Mouse (Mus musculus): ENCODE measurements around the gene Plcb3. TPM values are rescaled to one million over a fixed set of nuclear protein-coding genes. Genes with fewer than 3 reads are reported as not detected.
"Not testable (repeated sequence)": the region's sequence is repeated elsewhere in the genome, so short reads cannot be mapped to it uniquely, and the experiment has no call there.

Plcb3 gene
- polyA plus RNA-seq, 1 experiment from 2014 or later, result 40.0 TPM

DNA sequence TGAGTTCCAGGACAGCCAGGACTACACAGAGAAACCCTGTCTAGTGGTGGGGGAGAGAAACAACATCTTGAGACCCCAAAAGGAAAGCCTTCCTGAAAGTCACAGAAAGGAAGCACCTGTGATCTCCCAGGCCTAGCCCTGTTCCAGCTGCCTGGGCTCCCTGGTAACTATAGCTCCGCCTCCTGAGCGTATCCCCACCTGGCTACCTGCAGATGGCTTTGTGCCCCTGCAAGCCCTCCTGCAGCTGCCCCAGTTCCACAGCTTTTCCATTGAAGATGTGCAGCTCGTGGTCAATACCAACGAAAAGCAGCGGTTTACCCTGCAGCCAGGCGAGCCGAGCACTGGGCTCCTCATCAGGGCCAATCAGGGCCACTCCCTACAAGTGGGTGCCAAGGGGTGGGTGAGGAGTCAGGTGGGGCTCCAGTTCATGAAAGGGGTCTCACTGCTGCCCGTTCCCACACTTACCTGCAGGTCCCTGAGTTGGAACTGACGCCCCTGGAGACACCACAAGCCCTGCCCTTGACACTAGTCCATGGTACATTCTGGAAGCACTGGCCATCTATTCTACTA is 21.5 kb upstream of the Plcb3 start:
- ATAC-seq (ENCODE audit: low FRiP score, low read depth), result no peak
- Histone ChIP-seq H3K4me1 (peaks cover 34% of the 10 kb centered on the region), H3K4me2 (replicated peaks) (no peak overlapping the region), H3K27ac (no peak overlapping the region), H3K9ac (0 out of 2 replicates have a peak overlapping the region, but pooled peaks have one; percentile 25), H3K36me3 (peaks cover 28% of the 10 kb centered on the region), H3K9me3 (no peaks in the 10 kb centered on the region), H3K27me3 (no peaks in the 10 kb centered on the region), H3K4me3 (no peak overlapping the region)
- WGBS, result 87% methylated on average over 9 of the region's 9 CpGs

GRCm38 (mm10) chr19:6996006-6996405 is 19.7 kb upstream of the Plcb3 start, which contains the start of the genes Nudt22 and Trpt1:
Gene Nudt22 (minus strand): TSS chr19:6996117.
Gene Trpt1 (plus strand): TSS chr19:6996131.
- Histone ChIP-seq H3K4me3 (peak within 1 kb of the TSS; percentile 65), H3K27me3 (no peaks in the 10 kb centered on the region), H3K9ac (peak within 1 kb of the TSS; percentile 77), H3K27ac (peak within 1 kb of the TSS; percentile 65), H3K9me3 (no peaks in the 10 kb centered on the region), H3K4me2 (replicated peaks) (peak within 1 kb of the TSS; percentile 88), H3K36me3 (peaks cover 28% of the 10 kb centered on the region), H3K4me1 (peaks cover 42% of the 10 kb centered on the region)
- ATAC-seq (ENCODE audit: low FRiP score, low read depth), result peak; percentile 84
- under 1% methylated on average over 24 of the region's 24 CpGs for WGBS

DNA sequence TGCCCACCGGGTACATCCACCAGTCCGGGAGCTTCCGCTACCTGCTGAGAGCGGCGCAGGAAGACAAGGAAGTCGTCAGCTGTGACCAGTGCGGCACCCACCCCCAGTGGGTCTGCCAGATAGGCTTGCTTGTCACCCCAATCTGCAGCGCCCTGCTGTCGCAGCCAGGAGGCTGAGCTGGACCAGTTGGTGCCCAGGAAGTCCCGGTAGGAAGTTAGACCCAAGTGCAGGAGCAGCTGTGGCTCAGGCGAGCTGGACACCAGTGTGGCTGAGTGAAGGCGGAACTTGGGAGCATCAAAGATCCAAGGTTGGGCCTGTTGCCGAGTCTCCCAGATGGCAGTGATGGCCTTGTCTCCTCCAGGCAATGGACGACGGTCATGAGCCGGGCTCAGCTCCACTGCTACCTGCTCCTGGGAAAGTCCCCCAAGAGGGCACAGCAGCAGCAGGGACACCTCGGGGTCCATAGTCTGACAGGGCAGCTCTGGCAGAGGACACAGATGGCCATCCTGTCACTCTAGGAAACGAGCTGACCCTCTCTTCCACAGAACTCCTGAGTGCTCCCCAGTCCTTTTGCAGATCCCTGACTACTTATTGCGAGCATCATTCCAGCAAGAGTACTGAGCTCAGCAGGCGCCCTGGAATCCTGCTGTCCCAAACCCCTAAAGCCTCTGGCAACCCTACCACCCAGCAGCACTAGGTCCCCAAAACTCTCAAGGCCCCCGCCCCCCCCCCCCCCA is 19.2 kb upstream of the Plcb3 start:
- H3K27me3 ChIP-seq, result no peaks in the 10 kb centered on the region
- WGBS, result 47% methylated on average over 21 of the region's 21 CpGs

DNA sequence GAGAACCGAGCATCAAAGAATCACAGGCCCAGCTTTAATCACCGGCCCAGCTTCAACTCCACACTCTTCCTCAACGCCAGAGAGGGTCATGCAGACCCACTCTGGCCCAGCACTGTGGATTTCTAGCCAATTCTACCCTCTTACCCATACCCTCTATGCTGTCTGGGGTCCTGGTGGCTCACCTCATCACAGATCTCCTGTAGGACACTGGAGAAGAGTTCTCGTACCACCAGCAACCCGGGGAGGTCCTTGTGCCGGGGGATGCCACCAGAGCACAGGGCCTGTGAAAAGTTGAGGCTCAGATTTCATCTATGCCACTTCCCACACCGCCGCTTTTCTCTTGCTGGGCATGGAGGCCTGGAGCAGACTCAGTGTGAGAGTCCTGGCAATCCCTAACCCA is 18.2 kb upstream of the Plcb3 start:
- WGBS, result 84% methylated on average over 8 of the region's 8 CpGs
- peak overlapping the region; percentile 65; the same call in 1 of the 2 replicates for H3K4me3 ChIP-seq

More for the DNA sequence above, 19.2 kb upstream of the Plcb3 start:
- Histone ChIP-seq H3K9me3 (no peaks in the 10 kb centered on the region), H3K27ac (no peak overlapping the region; the same call in 1 of the 2 replicates), H3K36me3 (peaks cover 26% of the 10 kb centered on the region), H3K4me1 (peaks cover 42% of the 10 kb centered on the region), H3K4me3 (peak overlapping the region; percentile 65), H3K4me2 (replicated peaks) (peak overlapping the region; percentile 88), H3K9ac (peak overlapping the region; percentile 77)
- no peak for ATAC-seq (ENCODE audit: low FRiP score, low read depth)

DNA sequence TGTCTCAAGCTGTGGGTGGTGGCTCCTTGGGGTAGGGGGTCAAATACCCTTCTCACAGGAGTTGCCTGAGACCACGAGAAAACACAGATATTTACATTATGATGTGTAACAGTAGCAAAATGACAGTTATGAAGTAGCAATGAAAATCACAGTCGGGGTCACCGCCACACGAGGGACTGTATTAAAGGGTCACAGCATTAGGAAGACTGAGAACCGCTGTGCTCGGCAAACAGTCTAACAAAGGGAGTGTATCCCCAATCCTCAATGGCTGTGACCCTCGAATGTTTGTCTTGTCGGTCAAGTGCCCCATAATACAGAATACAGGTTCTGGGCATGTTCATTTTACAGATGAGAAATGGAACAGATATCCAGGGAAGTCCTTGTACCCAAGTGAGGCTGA is 17.7 kb upstream of the Plcb3 start:
- Histone ChIP-seq H3K4me1 (peaks cover 42% of the 10 kb centered on the region), H3K4me2 (replicated peaks) (no peak overlapping the region), H3K9ac (no peak overlapping the region), H3K27ac (no peak overlapping the region), H3K27me3 (no peaks in the 10 kb centered on the region), H3K4me3 (no peak overlapping the region), H3K9me3 (no peaks in the 10 kb centered on the region), H3K36me3 (peaks cover 16% of the 10 kb centered on the region)
- 91% methylated on average over 8 of the region's 8 CpGs for WGBS
- ATAC-seq (ENCODE audit: low FRiP score, low read depth), result no peak

More for the DNA sequence above, 18.2 kb upstream of the Plcb3 start:
- Histone ChIP-seq H3K4me2 (replicated peaks) (peak overlapping the region; percentile 88), H3K9ac (peak overlapping the region; percentile 77), H3K27me3 (no peaks in the 10 kb centered on the region), H3K9me3 (no peaks in the 10 kb centered on the region), H3K36me3 (peaks cover 18% of the 10 kb centered on the region), H3K27ac (no peak overlapping the region), H3K4me1 (peaks cover 42% of the 10 kb centered on the region)
- no peak for ATAC-seq (ENCODE audit: low FRiP score, low read depth)

GRCm38 (mm10) chr19:6993011-6993770 is 16.9 kb upstream of the Plcb3 start:
- H3K9ac ChIP-seq, result peak overlapping the region; percentile 65
- H3K27me3 ChIP-seq, result no peaks in the 10 kb centered on the region
- peak overlapping the region; percentile 73 for H3K27ac ChIP-seq
- H3K9me3 ChIP-seq, result no peaks in the 10 kb centered on the region
- no peak for ATAC-seq (ENCODE audit: low FRiP score, low read depth)
- H3K4me3 ChIP-seq, result peak overlapping the region; percentile 60
- H3K4me1 ChIP-seq, result peaks cover 44% of the 10 kb centered on the region
- 65% methylated on average over 14 of the region's 14 CpGs for WGBS
- peaks cover 8% of the 10 kb centered on the region; the same call in 1 of the 2 replicates for H3K36me3 ChIP-seq
- peak overlapping the region; percentile 92 for H3K4me2 ChIP-seq (replicated peaks)

DNA sequence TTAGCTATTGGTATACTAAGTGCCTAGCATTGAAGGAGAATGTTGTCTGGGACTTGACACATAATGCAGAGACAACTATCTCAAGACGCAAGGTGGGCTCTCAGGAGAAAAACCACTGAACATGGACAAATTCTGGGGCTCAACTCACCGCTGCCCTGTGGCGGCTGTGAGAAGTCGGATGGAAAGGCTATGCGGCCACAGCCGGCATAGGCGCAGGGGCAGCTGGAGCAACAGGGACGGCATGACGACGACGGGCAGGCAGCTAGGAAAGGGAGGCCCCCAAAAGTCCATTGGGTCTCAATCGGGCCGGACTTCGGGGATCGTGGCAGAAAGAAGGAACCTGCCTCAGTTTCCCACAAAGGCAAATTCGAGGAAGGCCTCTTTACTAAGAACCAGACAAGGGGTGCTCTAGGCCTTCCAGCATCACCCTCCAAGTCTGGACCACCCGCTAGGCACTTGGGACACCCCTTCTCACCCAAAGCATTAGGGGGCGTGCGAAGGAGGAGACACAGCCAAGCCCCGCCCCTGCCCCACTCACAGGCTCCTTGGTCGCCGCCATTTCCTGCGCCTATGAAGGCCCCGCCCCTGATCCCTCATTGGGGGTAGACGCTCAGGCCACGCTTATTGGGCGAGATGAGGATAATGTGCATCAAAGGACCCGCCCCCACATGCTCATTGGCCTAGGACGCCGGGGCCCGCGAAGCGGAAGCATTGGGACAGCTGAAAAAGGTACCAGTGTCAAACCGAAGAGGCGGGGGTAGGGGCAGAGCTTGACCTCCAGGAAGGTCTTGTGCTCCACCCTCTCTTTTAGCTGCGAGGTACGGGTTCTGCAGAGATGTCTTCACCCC is 16.0 kb upstream of the Plcb3 start, which contains the start of gene Dnajc4:
Gene Dnajc4 (minus strand): TSS at position 562 of the 848 bp plus-strand sequence.
- peak; percentile 95 for ATAC-seq (ENCODE audit: low FRiP score, low read depth)
- no peaks in the 10 kb centered on the region for H3K27me3 ChIP-seq
- WGBS, result 1% methylated on average over 37 of the region's 37 CpGs
- H3K4me2 ChIP-seq (replicated peaks), result peak within 1 kb of the TSS; percentile 92
- peak within 1 kb of the TSS; percentile 73 for H3K27ac ChIP-seq
- H3K9me3 ChIP-seq, result no peaks in the 10 kb centered on the region
- H3K4me1 ChIP-seq, result peaks cover 48% of the 10 kb centered on the region
- peak within 1 kb of the TSS; percentile 76 for H3K9ac ChIP-seq
- H3K36me3 ChIP-seq, result 0 out of 2 replicates have a peak, but pooled peaks cover 4% of the 10 kb centered on the region
- peak within 1 kb of the TSS; percentile 60 for H3K4me3 ChIP-seq

- not testable (repeated sequence) for H3K4me2 ChIP-seq (replicated peaks); H3K36me3 ChIP-seq; H3K27me3 ChIP-seq; H3K4me3 ChIP-seq; ATAC-seq (ENCODE audit: low FRiP score, low read depth); H3K9ac ChIP-seq; H3K27ac ChIP-seq; H3K9me3 ChIP-seq
- WGBS, result 94% methylated on average over 6 of the region's 6 CpGs
- peaks cover 44% of the 10 kb centered on the region for H3K4me1 ChIP-seq
Measured at GRCm38 (mm10) chr19:6991166-6991565, 14.9 kb upstream of the Plcb3 start.

DNA sequence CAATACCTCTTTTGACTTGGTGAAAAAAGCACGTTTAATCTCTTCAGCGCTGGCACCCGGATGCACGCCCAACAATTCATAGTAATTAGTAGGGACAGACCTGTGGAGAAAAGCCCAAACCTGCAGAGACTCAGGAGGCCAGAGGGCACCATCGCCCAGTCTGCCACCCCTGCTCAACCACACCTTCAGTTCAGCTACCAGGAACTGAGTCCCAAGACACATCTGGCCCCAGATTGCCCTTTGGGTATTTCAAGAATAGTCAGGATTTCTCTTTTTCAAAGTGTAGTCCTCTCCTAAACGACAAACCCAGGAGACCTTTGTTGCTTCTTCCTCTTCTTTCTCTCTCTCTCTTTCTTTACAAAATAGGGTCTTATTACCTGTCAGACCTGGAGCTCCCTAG is 14.4 kb upstream of the Plcb3 start:
- Histone ChIP-seq H3K27ac (no peak overlapping the region), H3K9me3 (no peaks in the 10 kb centered on the region), H3K9ac (no peak overlapping the region), H3K4me3 (no peak overlapping the region), H3K4me1 (peaks cover 48% of the 10 kb centered on the region), H3K4me2 (replicated peaks) (no peak overlapping the region), H3K36me3 (0 out of 2 replicates have a peak, but pooled peaks cover 4% of the 10 kb centered on the region), H3K27me3 (no peaks in the 10 kb centered on the region)
- 85% methylated on average over 6 of the region's 6 CpGs for WGBS
- ATAC-seq (ENCODE audit: low FRiP score, low read depth), result no peak

DNA sequence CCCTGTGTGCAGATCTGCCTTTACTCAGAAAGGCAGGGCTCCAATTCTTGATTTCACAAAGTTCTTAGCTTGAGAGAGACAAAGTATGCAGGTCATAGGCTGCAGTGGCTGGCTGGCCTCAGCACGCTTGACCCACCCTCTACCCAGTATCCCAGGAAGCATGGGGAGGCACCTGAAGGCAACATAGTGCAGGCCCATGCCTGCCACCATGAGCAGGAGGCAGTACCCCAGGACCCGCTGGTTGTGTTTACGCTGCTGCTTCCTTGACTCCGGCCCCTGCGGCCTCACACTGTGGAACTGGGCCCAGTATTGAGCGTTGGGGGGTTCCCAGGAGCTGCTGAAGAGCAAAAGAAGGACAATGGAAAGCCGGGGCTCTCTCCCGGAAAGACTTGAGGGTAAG is 13.0 kb upstream of the Plcb3 start:
- Histone ChIP-seq H3K9ac (no peak overlapping the region), H3K9me3 (no peaks in the 10 kb centered on the region), H3K27ac (no peak overlapping the region), H3K36me3 (peaks cover 16% of the 10 kb centered on the region), H3K4me2 (replicated peaks) (no peak overlapping the region), H3K4me1 (peaks cover 35% of the 10 kb centered on the region), H3K4me3 (no peak overlapping the region), H3K27me3 (no peaks in the 10 kb centered on the region)
- no peak for ATAC-seq (ENCODE audit: low FRiP score, low read depth)
- 90% methylated on average over 8 of the region's 8 CpGs for WGBS

GRCm38 (mm10) chr19:6987904-6988285 is 11.6 kb upstream of the Plcb3 start:
- H3K4me3 ChIP-seq, result peak overlapping the region; percentile 87
- peak overlapping the region; percentile 83; the same call in 1 of the 2 replicates for H3K27ac ChIP-seq
- H3K36me3 ChIP-seq, result peaks cover 28% of the 10 kb centered on the region
- peak overlapping the region; percentile 94 for H3K9ac ChIP-seq
- ATAC-seq (ENCODE audit: low FRiP score, low read depth), result no peak
- WGBS, result 3% methylated on average over 8 of the region's 8 CpGs
- H3K4me2 ChIP-seq (replicated peaks), result peak overlapping the region; percentile 90
- H3K9me3 ChIP-seq, result no peaks in the 10 kb centered on the region
- no peaks in the 10 kb centered on the region for H3K27me3 ChIP-seq
- H3K4me1 ChIP-seq, result peaks cover 28% of the 10 kb centered on the region

All from limb, embryonic 13.5 days (tissue).